Mouse (Mus musculus) forebrain, embryonic 13.5 days (tissue): ENCODE measurements at regions not wholly inside any gene's neighbourhood (a gene's known extent, or its start where the extent isn't known, plus 50 kb on each side); places are given as distances from the start of the nearest gene placed in this dataset.

ENCODE experiments used
- ATAC-seq: fragments of 200-750 bp; cut with Nextera tagmentation; 2 replicates; pipeline ENCODE4 v1.8.0; 2017
- H3K27ac ChIP-seq: fragments of 300-500 bp; sonication (generic); 2 replicates; pipeline ENCODE4 v1.5.1; 2015; ENCODE audit warnings: inconsistent platforms, mild to moderate bottlenecking, moderate library complexity
- H3K27me3 ChIP-seq: fragments of 300-500 bp; sonication (generic); 2 replicates; pipeline ENCODE4 v1.6.1; 2015; ENCODE audit warnings: mild to moderate bottlenecking, inconsistent platforms
- H3K36me3 ChIP-seq: fragments of 300-500 bp; sonication (generic); 2 replicates; pipeline ENCODE4 v1.6.1; 2015; ENCODE audit warnings: mild to moderate bottlenecking, inconsistent platforms; ENCODE audit not compliant: poor library complexity, severe bottlenecking
- H3K4me1 ChIP-seq: fragments of 300-500 bp; sonication (generic); 2 replicates; pipeline ENCODE4 v1.6.1; 2015; ENCODE audit warnings: inconsistent platforms
- H3K4me2 ChIP-seq: fragments of 300-500 bp; sonication (generic); 2 replicates; pipeline ENCODE4 v1.6.1; 2015; ENCODE audit warnings: inconsistent platforms, mild to moderate bottlenecking, moderate library complexity
- H3K4me3 ChIP-seq: fragments of 300-500 bp; sonication (generic); 2 replicates; pipeline ENCODE4 v1.5.1; 2015; ENCODE audit warnings: mild to moderate bottlenecking, inconsistent platforms
- H3K9ac ChIP-seq: fragments of 300-500 bp; sonication (generic); 2 replicates; pipeline ENCODE4 v1.6.1; 2015; ENCODE audit warnings: mild to moderate bottlenecking, inconsistent platforms
- H3K9me3 ChIP-seq: fragments of 300-500 bp; sonication (generic); replicated peaks from 2 replicates; pipeline ENCODE4 v1.6.1; 2016; ENCODE audit warnings: inconsistent platforms
- WGBS: fragments of 180-500 bp; shearing (Covaris S2); methylation state at CpG from one replicate; pipeline ENCODE4 v1.1.7; 2015; 5-methylcytosine and 5-hydroxymethylcytosine counted together

GRCm38 (mm10) chr10:67729271-67729670 lies 180.5 kb upstream of the Ado start:
- Histone ChIP-seq H3K27me3 (no peaks in the 10 kb centered on the region), H3K4me1 (no peaks in the 10 kb centered on the region)

GRCm38 (mm10) chr10:67727580-67727979 lies 178.8 kb upstream of the Ado start:
- H3K4me1 ChIP-seq, result no peaks in the 10 kb centered on the region
- no peaks in the 10 kb centered on the region for H3K9me3 ChIP-seq
- H3K36me3 ChIP-seq, result no peaks in the 10 kb centered on the region
- no peaks in the 10 kb centered on the region for H3K27me3 ChIP-seq
- 90% methylated on average over 4 of the region's 4 CpGs for WGBS
- H3K4me2 ChIP-seq, result no peak overlapping the region
- no peak overlapping the region for H3K4me3 ChIP-seq
- no peak for ATAC-seq
- H3K9ac ChIP-seq, result no peak overlapping the region
- H3K27ac ChIP-seq, result no peak overlapping the region

More at GRCm38 (mm10) chr10:67729271-67729670, 180.5 kb upstream of the Ado start:
- H3K36me3 ChIP-seq, result no peaks in the 10 kb centered on the region
- no peak overlapping the region for H3K4me2 ChIP-seq
- H3K4me3 ChIP-seq, result no peak overlapping the region
- WGBS, result 61% methylated on average over 6 of the region's 6 CpGs
- H3K9me3 ChIP-seq, result no peaks in the 10 kb centered on the region
- no peak overlapping the region for H3K9ac ChIP-seq
- H3K27ac ChIP-seq, result no peak overlapping the region
- ATAC-seq, result peak; percentile 36; the same call in 1 of the 2 replicates

GRCm38 (mm10) chr10:67726796-67727195 lies 178.0 kb upstream of the Ado start:
- H3K36me3 ChIP-seq, result no peaks in the 10 kb centered on the region
- WGBS, result 93% methylated on average over 6 of the region's 6 CpGs

GRCm38 (mm10) chr10:67726351-67726750 lies 177.6 kb upstream of the Ado start:
- H3K4me3 ChIP-seq, result no peak overlapping the region

More at GRCm38 (mm10) chr10:67726796-67727195, 178.0 kb upstream of the Ado start:
- no peaks in the 10 kb centered on the region for H3K9me3 ChIP-seq
- H3K4me2 ChIP-seq, result no peak overlapping the region
- no peak overlapping the region for H3K9ac ChIP-seq
- no peak overlapping the region for H3K27ac ChIP-seq
- H3K27me3 ChIP-seq, result no peaks in the 10 kb centered on the region
- ATAC-seq, result no peak
- no peaks in the 10 kb centered on the region for H3K4me1 ChIP-seq
- H3K4me3 ChIP-seq, result no peak overlapping the region

GRCm38 (mm10) chr10:67721787-67722186 lies 173.0 kb upstream of the Ado start:
- no peaks in the 10 kb centered on the region for H3K4me1 ChIP-seq
- H3K36me3 ChIP-seq, result no peaks in the 10 kb centered on the region
- H3K9me3 ChIP-seq, result no peaks in the 10 kb centered on the region
- ATAC-seq, result no peak
- no peak overlapping the region for H3K9ac ChIP-seq
- no peak overlapping the region for H3K4me3 ChIP-seq
- no peak overlapping the region for H3K4me2 ChIP-seq
- 53% methylated on average over 5 of the region's 5 CpGs for WGBS
- H3K27ac ChIP-seq, result no peak overlapping the region
- peaks cover 4% of the 10 kb centered on the region; the same call in 1 of the 2 replicates for H3K27me3 ChIP-seq

More at GRCm38 (mm10) chr10:67726351-67726750, 177.6 kb upstream of the Ado start:
- Histone ChIP-seq H3K4me1 (no peaks in the 10 kb centered on the region), H3K9me3 (no peaks in the 10 kb centered on the region), H3K27ac (no peak overlapping the region), H3K27me3 (no peaks in the 10 kb centered on the region), H3K36me3 (no peaks in the 10 kb centered on the region), H3K4me2 (no peak overlapping the region), H3K9ac (no peak overlapping the region)
- ATAC-seq, result no peak
- WGBS, result 87% methylated on average over 7 of the region's 7 CpGs

- Histone ChIP-seq H3K36me3 (no peaks in the 10 kb centered on the region), H3K9ac (no peak overlapping the region), H3K4me2 (no peak overlapping the region), H3K9me3 (no peaks in the 10 kb centered on the region), H3K4me3 (no peak overlapping the region), H3K27ac (no peak overlapping the region), H3K4me1 (no peaks in the 10 kb centered on the region), H3K27me3 (peaks cover 4% of the 10 kb centered on the region; the same call in 1 of the 2 replicates)
- ATAC-seq, result no peak
- WGBS, result 92% methylated on average over 7 of the region's 7 CpGs
Measured at GRCm38 (mm10) chr10:67717506-67717905, 168.8 kb upstream of the Ado start.

- H3K4me3 ChIP-seq, result no peak overlapping the region
Measured at GRCm38 (mm10) chr10:67715046-67715445, 166.3 kb upstream of the Ado start.

GRCm38 (mm10) chr10:67713098-67713497 lies 164.3 kb upstream of the Ado start:
- no peak overlapping the region for H3K27ac ChIP-seq
- no peak overlapping the region for H3K9ac ChIP-seq
- no peaks in the 10 kb centered on the region for H3K27me3 ChIP-seq
- no peaks in the 10 kb centered on the region for H3K36me3 ChIP-seq
- H3K4me1 ChIP-seq, result no peaks in the 10 kb centered on the region
- no peak overlapping the region for H3K4me3 ChIP-seq
- ATAC-seq, result no peak
- no peaks in the 10 kb centered on the region for H3K9me3 ChIP-seq
- 90% methylated on average over 10 of the region's 10 CpGs for WGBS
- H3K4me2 ChIP-seq, result no peak overlapping the region

More at GRCm38 (mm10) chr10:67715046-67715445, 166.3 kb upstream of the Ado start:
- no peaks in the 10 kb centered on the region for H3K9me3 ChIP-seq
- H3K9ac ChIP-seq, result no peak overlapping the region
- 97% methylated on average over 4 of the region's 4 CpGs for WGBS
- no peaks in the 10 kb centered on the region for H3K27me3 ChIP-seq
- no peak overlapping the region for H3K27ac ChIP-seq
- H3K4me1 ChIP-seq, result no peaks in the 10 kb centered on the region
- ATAC-seq, result no peak
- H3K4me2 ChIP-seq, result no peak overlapping the region
- H3K36me3 ChIP-seq, result no peaks in the 10 kb centered on the region

GRCm38 (mm10) chr10:67712665-67713064 lies 163.9 kb upstream of the Ado start:
- Histone ChIP-seq H3K27me3 (no peaks in the 10 kb centered on the region), H3K4me1 (no peaks in the 10 kb centered on the region), H3K27ac (no peak overlapping the region), H3K4me2 (no peak overlapping the region), H3K9me3 (no peaks in the 10 kb centered on the region), H3K9ac (no peak overlapping the region), H3K4me3 (no peak overlapping the region), H3K36me3 (no peaks in the 10 kb centered on the region)
- WGBS, result 83% methylated on average over 6 of the region's 6 CpGs
- ATAC-seq, result no peak

GRCm38 (mm10) chr10:67711961-67712360 lies 163.2 kb upstream of the Ado start:
- no peak for ATAC-seq
- Histone ChIP-seq H3K9me3 (no peaks in the 10 kb centered on the region), H3K27ac (no peak overlapping the region), H3K9ac (no peak overlapping the region), H3K4me3 (no peak overlapping the region), H3K36me3 (no peaks in the 10 kb centered on the region), H3K27me3 (no peaks in the 10 kb centered on the region), H3K4me1 (no peaks in the 10 kb centered on the region), H3K4me2 (no peak overlapping the region)
- 88% methylated on average over 3 of the region's 3 CpGs for WGBS

GRCm38 (mm10) chr10:67706436-67706835 lies 157.7 kb upstream of the Ado start:
- no peak for ATAC-seq
- Histone ChIP-seq H3K27me3 (no peaks in the 10 kb centered on the region), H3K27ac (no peak overlapping the region), H3K9ac (no peak overlapping the region), H3K9me3 (no peaks in the 10 kb centered on the region), H3K4me3 (no peak overlapping the region), H3K36me3 (no peaks in the 10 kb centered on the region), H3K4me2 (no peak overlapping the region), H3K4me1 (no peaks in the 10 kb centered on the region)
- WGBS, result 64% methylated on average over 7 of the region's 7 CpGs

- no peak overlapping the region for H3K27ac ChIP-seq
- H3K27me3 ChIP-seq, result no peaks in the 10 kb centered on the region
- H3K9ac ChIP-seq, result no peak overlapping the region
- H3K4me3 ChIP-seq, result no peak overlapping the region
- no peak for ATAC-seq
- H3K9me3 ChIP-seq, result no peaks in the 10 kb centered on the region
- no peaks in the 10 kb centered on the region for H3K4me1 ChIP-seq
- WGBS, result 83% methylated on average over 9 of the region's 9 CpGs
- no peaks in the 10 kb centered on the region for H3K36me3 ChIP-seq
- no peak overlapping the region for H3K4me2 ChIP-seq
Measured at GRCm38 (mm10) chr10:67702783-67703455, 154.2 kb upstream of the Ado start.
